Mouse (Mus musculus) MN1 (cell line): ENCODE measurements around the gene Vsig8.
A peak's percentile ranks its signal among the peaks of the same experiment; 100 is the strongest.

Experiments
- DNase-seq: peaks from one replicate; pipeline ENCODE4 v3.0.0-alpha.2; 2016; ENCODE audit warnings: low spot score

Vsig8 gene

DNA sequence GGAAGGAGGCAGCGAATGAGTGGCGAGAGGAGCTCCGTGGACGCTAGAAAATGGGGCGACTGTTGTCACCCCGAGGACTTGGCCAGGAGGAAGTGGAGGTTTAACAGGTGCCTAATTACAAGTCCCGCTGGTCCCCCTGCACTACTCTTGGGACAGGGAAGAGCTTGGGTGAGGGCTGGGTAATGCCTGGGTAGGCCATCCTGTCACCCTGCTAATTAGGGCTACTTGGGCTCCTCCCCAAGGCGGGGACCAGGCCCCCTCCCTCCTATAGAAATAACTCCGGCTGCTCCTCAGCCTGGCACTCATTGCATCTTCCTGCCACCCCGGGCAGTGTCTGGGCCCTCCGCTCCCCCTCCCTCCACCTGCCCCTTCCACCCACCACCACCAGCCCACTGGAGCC, at the start of gene Vsig8:
TSS of gene Vsig8 (plus strand) at position 301 of the 400 bp plus-strand sequence.
- DNase-seq, result no peak

DNA sequence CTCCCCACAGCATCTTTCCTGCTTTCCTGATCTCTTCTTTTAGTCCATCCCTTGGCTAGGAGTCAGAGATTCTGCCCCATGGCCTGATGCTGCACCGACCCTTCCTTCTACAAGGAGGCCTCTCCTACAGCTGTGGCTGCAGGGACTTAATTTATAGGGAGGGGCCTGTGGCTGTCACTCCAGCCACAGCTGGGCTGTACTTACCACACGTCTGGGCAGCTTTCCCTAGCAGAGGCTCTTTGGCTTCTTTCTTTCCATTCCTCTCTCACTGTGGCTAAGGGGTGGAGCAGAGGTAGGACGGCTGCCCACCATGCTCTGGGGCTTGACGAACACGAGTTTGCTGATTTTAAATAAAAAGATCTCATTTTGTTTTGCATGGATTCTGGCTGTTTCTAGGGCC, 48.7 kb upstream of the Vsig8 start:
- DNase-seq, result peak; percentile 38

- DNase-seq, result no peak
Measured at GRCm38 (mm10) chr1:172507701-172508100, 48.0 kb upstream of the Vsig8 start.

DNA sequence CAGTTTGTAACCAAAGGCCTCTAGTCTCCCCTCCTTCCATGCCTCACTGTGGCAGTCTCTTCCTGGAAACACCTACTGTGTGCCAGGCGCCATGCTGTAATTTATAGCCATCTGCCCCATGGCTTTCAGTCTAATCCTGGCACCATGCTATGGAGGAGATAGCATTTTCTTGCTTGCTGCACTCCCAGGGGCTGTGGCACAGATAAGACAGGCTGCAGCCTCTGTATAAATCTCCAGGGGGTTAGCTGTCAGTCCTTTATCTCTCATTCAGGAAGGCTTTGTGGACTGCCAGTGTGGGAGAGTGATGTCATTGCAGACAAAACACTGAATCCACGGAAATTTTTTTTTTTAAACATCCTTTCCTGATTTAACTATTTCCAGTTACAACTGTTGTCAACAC, 47.6 kb upstream of the Vsig8 start:
- no peak for DNase-seq

GRCm38 (mm10) chr1:172509235-172509634, 46.5 kb upstream of the Vsig8 start:
- DNase-seq, result no peak

GRCm38 (mm10) chr1:172509983-172510382, 45.8 kb upstream of the Vsig8 start:
- DNase-seq, result no peak

DNA sequence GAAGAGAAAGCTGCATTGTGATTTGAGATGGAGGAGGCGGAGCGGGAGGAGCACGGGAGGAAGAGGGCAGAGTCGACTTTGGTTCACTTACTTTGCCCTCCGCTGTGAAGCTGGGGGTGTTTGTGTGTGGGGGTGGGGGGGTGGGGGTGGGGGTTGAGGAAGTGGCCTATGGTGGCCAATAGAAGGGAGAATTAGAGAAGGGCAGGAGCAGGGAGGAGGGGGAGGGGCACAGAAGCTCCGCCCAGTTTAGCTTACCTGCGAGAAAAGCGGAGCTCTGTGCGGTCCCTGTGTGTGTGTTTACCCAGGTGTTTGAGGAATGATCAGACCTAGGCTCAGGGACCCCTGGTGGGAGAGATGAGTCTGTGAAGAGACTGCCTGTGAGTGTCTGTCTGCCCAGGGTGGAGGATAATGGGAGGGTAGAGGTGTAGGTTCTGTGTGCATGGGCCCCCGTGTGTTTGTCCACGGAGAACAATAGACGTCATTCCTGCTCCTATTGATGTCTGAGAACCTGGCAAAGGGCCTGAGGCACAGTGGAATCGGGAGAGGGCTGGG, 45.2 kb upstream of the Vsig8 start:
- no peak for DNase-seq

GRCm38 (mm10) chr1:172512962-172513361, 42.8 kb upstream of the Vsig8 start:
- no peak for DNase-seq

- peak; percentile 72 for DNase-seq
Measured at GRCm38 (mm10) chr1:172513525-172514212, 42.1 kb upstream of the Vsig8 start.

DNA sequence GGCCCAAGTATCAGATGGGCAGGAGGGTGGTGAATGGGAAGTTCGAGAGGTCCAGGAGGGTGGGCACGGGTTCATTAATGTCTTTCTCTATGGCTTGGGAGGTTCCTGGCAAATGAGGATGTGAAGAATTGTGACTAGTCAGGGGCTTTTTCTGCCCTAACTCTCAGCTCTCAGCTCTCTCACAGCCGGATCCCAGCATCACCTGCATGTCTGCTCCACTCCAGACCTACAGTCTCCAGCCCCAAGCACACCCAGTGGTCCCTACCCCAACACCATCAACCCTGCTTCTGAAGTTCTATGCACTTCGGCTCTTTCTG, 41.6 kb upstream of the Vsig8 start:
- DNase-seq, result no peak

- DNase-seq, result no peak
Measured at GRCm38 (mm10) chr1:172514551-172515268, 41.0 kb upstream of the Vsig8 start.

- DNase-seq, result no peak
Measured at GRCm38 (mm10) chr1:172515396-172515795, 40.3 kb upstream of the Vsig8 start.

DNA sequence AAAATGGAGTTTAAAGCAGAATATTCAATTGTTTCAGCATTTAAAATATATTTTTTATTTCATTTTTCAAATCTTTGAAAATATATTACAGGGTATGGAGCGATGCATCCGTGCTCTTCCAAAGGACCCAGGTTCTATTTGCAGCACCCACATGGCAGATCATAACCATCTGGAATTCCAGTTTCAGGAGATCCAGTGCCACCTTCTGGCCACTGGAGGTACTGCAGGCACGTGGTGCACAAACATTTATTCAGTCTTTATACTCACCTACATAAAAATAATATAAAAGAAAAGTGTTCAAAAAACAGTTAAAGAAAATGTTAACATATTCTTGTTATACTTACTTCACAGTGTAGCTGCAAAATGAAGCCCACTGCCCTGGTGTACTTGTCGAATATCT, 37.7 kb upstream of the Vsig8 start:
- no peak for DNase-seq

DNA sequence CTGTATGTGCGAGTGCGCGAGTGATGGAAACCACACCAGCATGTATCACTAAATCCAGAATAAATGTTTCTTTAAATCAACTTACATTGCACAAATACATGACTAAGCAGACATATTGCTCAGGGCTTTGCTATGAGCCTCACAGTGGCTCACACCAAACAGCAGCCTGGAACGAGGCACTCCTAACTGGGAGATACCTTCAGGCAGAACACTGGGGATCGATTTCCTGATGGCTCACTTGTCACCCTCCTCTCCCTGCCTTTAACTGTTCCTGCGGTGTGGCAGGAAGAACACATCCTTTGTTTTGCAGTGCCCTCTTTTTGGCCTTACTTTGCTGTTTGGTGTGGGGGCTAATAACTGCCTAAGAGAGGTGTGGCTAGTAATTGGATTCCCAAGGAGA, 36.1 kb upstream of the Vsig8 start:
- DNase-seq, result no peak

DNA sequence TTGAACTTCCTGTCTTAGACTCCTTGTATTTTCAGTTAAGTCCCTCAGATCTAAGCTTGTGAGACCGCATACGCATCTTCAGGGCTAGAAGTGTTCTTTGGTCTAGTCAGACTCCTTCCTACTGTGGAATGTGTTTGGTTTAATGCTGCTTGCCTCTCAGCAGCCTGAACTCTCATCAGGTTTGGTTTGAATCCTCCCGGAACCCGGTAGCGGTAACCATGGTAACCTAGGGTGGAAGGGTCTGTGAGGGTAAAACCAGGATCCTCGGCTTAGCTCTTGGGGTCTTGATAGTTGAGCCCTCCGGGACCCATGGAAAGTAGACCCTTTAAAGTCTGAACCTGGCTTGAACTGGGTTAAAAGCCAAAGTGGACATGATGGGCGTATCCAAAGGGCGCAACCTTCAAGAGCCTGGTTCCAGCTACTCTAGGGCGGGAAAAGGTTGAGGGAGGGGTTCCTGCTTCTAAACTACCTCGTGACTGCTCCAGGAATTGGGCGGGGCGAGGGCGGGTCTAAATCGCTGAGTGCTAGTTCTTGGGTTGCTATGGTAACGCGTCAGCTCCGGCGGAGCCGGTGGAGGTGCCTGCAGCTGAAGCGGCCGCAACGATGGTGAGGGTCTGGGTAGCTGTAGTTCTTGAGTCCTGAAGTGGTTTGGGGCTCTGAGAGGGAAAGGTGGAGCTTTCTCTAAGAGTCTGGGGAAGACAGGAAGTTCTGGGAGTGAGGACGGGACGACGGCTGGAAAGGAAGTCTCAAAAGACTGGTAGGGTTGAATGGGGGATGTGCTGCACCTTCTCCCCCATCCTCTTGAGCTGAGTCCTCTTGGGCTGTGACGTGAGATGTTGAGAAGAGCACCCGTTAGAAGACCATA, 34.9 kb upstream of the Vsig8 start, which contains the start of gene Cfap45:
TSS of gene Cfap45 (plus strand) at position 226 of the 865 bp plus-strand sequence.
- peak; percentile 94 for DNase-seq

- DNase-seq, result no peak
Measured at GRCm38 (mm10) chr1:172522524-172522923, 33.2 kb upstream of the Vsig8 start.

GRCm38 (mm10) chr1:172523699-172524101, 32.0 kb upstream of the Vsig8 start:
- DNase-seq, result no peak

- peak; percentile 94 for DNase-seq
Measured at GRCm38 (mm10) chr1:172525027-172525764, 30.5 kb upstream of the Vsig8 start.

DNA sequence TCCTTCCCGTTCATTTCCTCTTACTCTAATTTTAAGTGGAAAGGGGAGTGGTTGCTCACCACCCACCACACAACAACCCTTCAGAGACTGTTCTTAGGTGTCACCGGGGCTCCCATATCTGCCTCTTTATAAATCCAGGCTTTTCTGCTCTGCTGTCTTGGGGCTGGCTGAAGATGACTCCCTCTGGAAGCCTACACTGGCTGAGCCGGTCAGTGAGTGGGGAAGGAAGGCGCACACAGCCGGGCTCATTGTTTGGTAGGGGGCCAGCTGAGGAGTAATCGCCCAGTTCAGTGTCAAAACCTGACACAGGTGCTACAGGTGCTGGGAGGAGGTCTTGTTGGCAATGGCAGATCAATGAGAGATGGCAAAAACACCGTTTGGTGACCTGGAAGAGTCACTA, 29.8 kb upstream of the Vsig8 start:
- DNase-seq, result peak; percentile 67

- peak; percentile 70 for DNase-seq
Measured at GRCm38 (mm10) chr1:172526380-172527081, 29.2 kb upstream of the Vsig8 start.

DNA sequence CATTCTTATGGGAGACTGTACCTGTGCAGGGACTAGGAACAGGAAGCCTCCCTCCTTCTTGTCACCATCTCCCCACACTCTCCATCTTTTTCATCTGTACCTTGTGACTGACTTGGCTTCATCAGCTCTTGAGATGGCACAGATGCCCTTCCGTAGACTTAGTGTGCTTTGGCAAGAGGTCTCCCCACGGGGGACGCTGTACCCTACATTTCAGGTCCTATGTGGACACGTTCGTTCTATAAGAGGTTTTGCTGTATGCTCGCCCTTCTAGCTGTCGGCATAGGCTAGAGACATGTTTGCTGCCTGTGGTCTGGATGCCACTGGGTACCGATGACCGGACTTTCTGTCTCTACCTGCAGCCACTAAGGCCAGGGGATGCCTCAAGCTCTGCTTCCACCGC, 28.3 kb upstream of the Vsig8 start:
- DNase-seq, result no peak
